Mouse (Mus musculus) intestine, embryonic 14.5 days (tissue): Measurements from ENCODE around the gene Des. TPM values are rescaled to one million over a fixed set of nuclear protein-coding genes. Genes with fewer than 3 reads are reported as not detected.
A peak's percentile ranks its signal among the peaks of the same experiment; 100 is the strongest.

Experiments used
- ATAC-seq: fragments of 200-750 bp; cut with Nextera tagmentation; replicated peaks from 2 replicates; pipeline ENCODE4 v1.8.0; 2017; ENCODE audit warnings: low read depth, moderate number of reproducible peaks, moderate TSS enrichment, moderate library complexity; ENCODE audit not compliant: low FRiP score, low TSS enrichment
- DNase-seq: peaks from one replicate; pipeline ENCODE4 v3.0.0-alpha.2; 2018; ENCODE audit warnings: low spot score
- H3K27ac ChIP-seq: fragments of 300-500 bp; sonication (generic); 2 replicates; pipeline ENCODE4 v1.5.1; 2014; ENCODE audit warnings: low read depth, mild to moderate bottlenecking, control low read depth
- H3K27me3 ChIP-seq: fragments of 300-500 bp; sonication (generic); replicated peaks from 2 replicates; pipeline ENCODE4 v1.6.1; 2014; ENCODE audit warnings: low read length, control low read depth; ENCODE audit not compliant: control insufficient read depth, insufficient read depth
- H3K36me3 ChIP-seq: fragments of 300-500 bp; sonication (generic); 2 replicates; pipeline ENCODE4 v1.6.1; 2014; ENCODE audit warnings: low read length, control low read depth; ENCODE audit not compliant: control insufficient read depth, insufficient read depth
- H3K4me1 ChIP-seq: fragments of 300-500 bp; sonication (generic); replicated peaks from 2 replicates; pipeline ENCODE4 v1.6.1; 2014; ENCODE audit warnings: low read length, control low read depth, mixed read lengths; ENCODE audit not compliant: control insufficient read depth, insufficient read depth
- H3K4me2 ChIP-seq: fragments of 300-500 bp; sonication (generic); 2 replicates; pipeline ENCODE4 v1.6.1; 2014; ENCODE audit warnings: low read length
- H3K4me3 ChIP-seq: fragments of 300-500 bp; sonication (generic); 2 replicates; pipeline ENCODE4 v1.5.1; 2014; ENCODE audit warnings: low read depth, low read length, control low read depth, mixed read lengths
- H3K9ac ChIP-seq: fragments of 300-500 bp; sonication (generic); 2 replicates; pipeline ENCODE4 v1.6.1; 2014; ENCODE audit warnings: mild to moderate bottlenecking, low read length
- H3K9me3 ChIP-seq: fragments of 300-500 bp; sonication (generic); 2 replicates; pipeline ENCODE4 v1.6.1; 2016; ENCODE audit warnings: low read length, control low read depth; ENCODE audit not compliant: control insufficient read depth
- WGBS: fragments of 180-500 bp; shearing (Covaris S2); extraction: QIAGEN DNeasy Blood & Tissue Kit; methylation state at CpG from one replicate; pipeline ENCODE4 v1.1.7; 2014; 5-methylcytosine and 5-hydroxymethylcytosine counted together
- polyA plus RNA-seq: library from polyadenylated mRNA; unstranded; fragments of >200 nt; fragmentation: Nextera tagmentation; extraction: Ambion mirVana; gene quantifications from 2 replicates; pipeline ENCODE4 v1.2.1, GENCODE M21; 2014

Gene Des
- polyA plus RNA-seq, 1 experiment from 2014 or later, result 73.2 TPM

GRCm38 (mm10) chr1:75398761-75399402 is 38.8 kb downstream of the Des start:
- DNase-seq, result peak; percentile 74
- H3K9ac ChIP-seq, result no peak overlapping the region
- H3K9me3 ChIP-seq, result no peaks in the 10 kb centered on the region
- H3K27ac ChIP-seq, result peak overlapping the region; percentile 92
- peaks cover 28% of the 10 kb centered on the region for H3K4me1 ChIP-seq
- WGBS, result 11% methylated on average over 9 of the region's 9 CpGs
- peak; percentile 53 for ATAC-seq
- H3K36me3 ChIP-seq, result peaks cover 38% of the 10 kb centered on the region
- H3K27me3 ChIP-seq, result no peaks in the 10 kb centered on the region
- H3K4me3 ChIP-seq, result no peak overlapping the region
- H3K4me2 ChIP-seq, result peak overlapping the region; percentile 51; the same call in 1 of the 2 replicates

- WGBS, result 4% methylated on average over 15 of the region's 15 CpGs
- Histone ChIP-seq H3K9ac (peak overlapping the region; percentile 51), H3K4me3 (peak overlapping the region; percentile 22), H3K4me2 (peak overlapping the region; percentile 51), H3K36me3 (peaks cover 34% of the 10 kb centered on the region), H3K9me3 (no peaks in the 10 kb centered on the region), H3K27ac (peak overlapping the region; percentile 92), H3K27me3 (no peaks in the 10 kb centered on the region), H3K4me1 (peaks cover 28% of the 10 kb centered on the region)
- ATAC-seq (peak; percentile 85), DNase-seq (peak; percentile 80)
These were observed 39.8 kb downstream of the Des start for GRCm38 (mm10) chr1:75399755-75400492.

- 32% methylated on average over 6 of the region's 6 CpGs for WGBS
- H3K4me1 ChIP-seq, result peaks cover 28% of the 10 kb centered on the region
These were observed 40.5 kb downstream of the Des start for GRCm38 (mm10) chr1:75400493-75401115.

GRCm38 (mm10) chr1:75405547-75405946 is 45.4 kb downstream of the Des start:
- WGBS, result 78% methylated on average over 3 of the region's 3 CpGs
- no peak overlapping the region for H3K4me2 ChIP-seq
- no peak for DNase-seq
- H3K27ac ChIP-seq, result no peak overlapping the region
- H3K4me3 ChIP-seq, result no peak overlapping the region
- H3K9ac ChIP-seq, result no peak overlapping the region
- no peaks in the 10 kb centered on the region for H3K9me3 ChIP-seq
- peaks cover 7% of the 10 kb centered on the region for H3K4me1 ChIP-seq
- H3K27me3 ChIP-seq, result no peaks in the 10 kb centered on the region
- no peak for ATAC-seq
- H3K36me3 ChIP-seq, result peaks cover 58% of the 10 kb centered on the region

More at GRCm38 (mm10) chr1:75400493-75401115, 40.5 kb downstream of the Des start:
- no peak; the same call in 1 of the 2 replicates for ATAC-seq
- H3K4me3 ChIP-seq, result peak overlapping the region; percentile 22
- peak overlapping the region; percentile 51 for H3K9ac ChIP-seq
- no peaks in the 10 kb centered on the region for H3K27me3 ChIP-seq
- H3K27ac ChIP-seq, result peak overlapping the region; percentile 92
- H3K36me3 ChIP-seq, result peaks cover 39% of the 10 kb centered on the region
- no peak for DNase-seq
- no peaks in the 10 kb centered on the region for H3K9me3 ChIP-seq
- peak overlapping the region; percentile 51 for H3K4me2 ChIP-seq

GRCm38 (mm10) chr1:75406173-75406572 is 46.0 kb downstream of the Des start:
- Histone ChIP-seq H3K4me3 (no peak overlapping the region), H3K9me3 (no peaks in the 10 kb centered on the region), H3K27ac (no peak overlapping the region), H3K4me2 (no peak overlapping the region), H3K27me3 (no peaks in the 10 kb centered on the region), H3K4me1 (0 out of 2 replicates have a peak, but pooled peaks cover 1% of the 10 kb centered on the region), H3K36me3 (peaks cover 58% of the 10 kb centered on the region), H3K9ac (no peak overlapping the region)
- ATAC-seq (no peak), DNase-seq (no peak)
- 93% methylated on average over 15 of the region's 15 CpGs for WGBS

- Histone ChIP-seq H3K9ac (no peak overlapping the region), H3K4me3 (no peak overlapping the region), H3K36me3 (peaks cover 50% of the 10 kb centered on the region), H3K27ac (no peak overlapping the region), H3K27me3 (no peaks in the 10 kb centered on the region), H3K4me1 (no peaks in the 10 kb centered on the region), H3K9me3 (no peaks in the 10 kb centered on the region), H3K4me2 (no peak overlapping the region)
- ATAC-seq (no peak), DNase-seq (no peak)
- WGBS, result 93% methylated on average over 9 of the region's 9 CpGs
These were observed 46.9 kb downstream of the Des start for GRCm38 (mm10) chr1:75407056-75407455.

GRCm38 (mm10) chr1:75408210-75408609 is 48.1 kb downstream of the Des start:
- no peak overlapping the region for H3K27ac ChIP-seq
- H3K9me3 ChIP-seq, result no peaks in the 10 kb centered on the region
- H3K27me3 ChIP-seq, result no peaks in the 10 kb centered on the region
- peaks cover 38% of the 10 kb centered on the region for H3K36me3 ChIP-seq
- no peak overlapping the region for H3K4me2 ChIP-seq
- H3K4me1 ChIP-seq, result no peaks in the 10 kb centered on the region
- no peak for DNase-seq
- no peak overlapping the region for H3K9ac ChIP-seq
- H3K4me3 ChIP-seq, result no peak overlapping the region
- 91% methylated on average over 4 of the region's 4 CpGs for WGBS
- ATAC-seq, result no peak

- ATAC-seq, result no peak
- no peak overlapping the region for H3K9ac ChIP-seq
- WGBS, result 86% methylated on average over 7 of the region's 7 CpGs
These were observed 49.8 kb downstream of the Des start for GRCm38 (mm10) chr1:75409950-75410349.

More at GRCm38 (mm10) chr1:75409950-75410349, 49.8 kb downstream of the Des start:
- no peaks in the 10 kb centered on the region for H3K9me3 ChIP-seq
- no peak overlapping the region for H3K27ac ChIP-seq
- DNase-seq, result no peak
- H3K36me3 ChIP-seq, result peaks cover 28% of the 10 kb centered on the region
- H3K4me3 ChIP-seq, result no peak overlapping the region
- no peaks in the 10 kb centered on the region for H3K4me1 ChIP-seq
- H3K4me2 ChIP-seq, result no peak overlapping the region
- H3K27me3 ChIP-seq, result no peaks in the 10 kb centered on the region
